Mouse (Mus musculus) limb, embryonic 10.5 days (tissue): ENCODE measurements around the gene Ptpn6. TPM values are rescaled to one million over a fixed set of nuclear protein-coding genes. Genes with fewer than 3 reads are reported as not detected.

ENCODE experiments used
- DNase-seq: peaks from one replicate; pipeline ENCODE4 v3.0.0-alpha.2; 2017; ENCODE audit warnings: low spot score
- H3K27ac ChIP-seq: fragments of 300-500 bp; sonication (generic); 2 replicates; pipeline ENCODE4 v1.5.1; 2016; ENCODE audit warnings: mild to moderate bottlenecking
- H3K27me3 ChIP-seq: fragments of 300-500 bp; sonication (generic); 2 replicates; pipeline ENCODE4 v1.6.1; 2016; ENCODE audit warnings: low read depth, mild to moderate bottlenecking; ENCODE audit not compliant: poor library complexity, severe bottlenecking
- H3K36me3 ChIP-seq: fragments of 300-500 bp; sonication (generic); 2 replicates; pipeline ENCODE4 v1.6.1; 2016; ENCODE audit warnings: mild to moderate bottlenecking, moderate library complexity
- H3K4me1 ChIP-seq: fragments of 300-500 bp; sonication (generic); 2 replicates; pipeline ENCODE4 v1.6.1; 2016
- H3K4me3 ChIP-seq: fragments of 300-500 bp; sonication (generic); 2 replicates; pipeline ENCODE4 v1.5.1; 2016; ENCODE audit warnings: mild to moderate bottlenecking, moderate library complexity
- H3K9me3 ChIP-seq: fragments of 300-500 bp; sonication (generic); replicated peaks from 2 replicates; pipeline ENCODE4 v1.6.1; 2016; ENCODE audit warnings: mild to moderate bottlenecking
- WGBS: fragments of 180-500 bp; shearing (Covaris S2); methylation state at CpG from one replicate; pipeline ENCODE4 v1.1.7; 2016; 5-methylcytosine and 5-hydroxymethylcytosine counted together
- polyA plus RNA-seq: library from polyadenylated mRNA; unstranded; fragments of >200 nt; fragmentation: Nextera tagmentation; extraction: Ambion mirVana; gene quantifications from 2 replicates; pipeline ENCODE4 v1.2.1, GENCODE M21; 2016

Gene Ptpn6
- polyA plus RNA-seq, 1 experiment from 2014 or later = 7.6 TPM

DNA sequence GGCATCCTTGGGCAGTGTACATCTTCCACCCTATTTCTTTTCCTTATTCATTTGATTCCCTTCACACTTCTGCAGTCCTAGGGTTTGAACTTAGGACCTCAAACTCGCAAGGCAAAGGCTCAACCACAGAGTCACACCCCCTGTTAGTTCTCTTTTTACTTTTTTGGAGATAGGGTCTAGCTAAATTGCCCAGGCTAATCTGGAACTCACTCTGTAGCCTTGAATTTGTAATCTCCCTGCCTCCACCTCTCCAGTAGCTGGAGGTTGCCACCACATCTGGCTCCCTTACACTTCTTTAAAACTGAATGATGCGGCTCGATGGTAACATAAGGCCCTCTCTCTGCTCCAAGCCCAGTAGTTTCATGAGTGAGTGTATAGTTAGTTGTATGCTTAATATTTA is 4.1 kb downstream of the Ptpn6 start:
- DNase-seq = no peak
- Histone ChIP-seq H3K4me1 (peaks cover 28% of the 10 kb centered on the region), H3K27me3 (no peaks in the 10 kb centered on the region), H3K4me3 (no peak overlapping the region), H3K36me3 (peaks cover 12% of the 10 kb centered on the region), H3K9me3 (no peaks in the 10 kb centered on the region), H3K27ac (no peak overlapping the region)
- WGBS = 92% methylated on average over 3 of the region's 3 CpGs

DNA sequence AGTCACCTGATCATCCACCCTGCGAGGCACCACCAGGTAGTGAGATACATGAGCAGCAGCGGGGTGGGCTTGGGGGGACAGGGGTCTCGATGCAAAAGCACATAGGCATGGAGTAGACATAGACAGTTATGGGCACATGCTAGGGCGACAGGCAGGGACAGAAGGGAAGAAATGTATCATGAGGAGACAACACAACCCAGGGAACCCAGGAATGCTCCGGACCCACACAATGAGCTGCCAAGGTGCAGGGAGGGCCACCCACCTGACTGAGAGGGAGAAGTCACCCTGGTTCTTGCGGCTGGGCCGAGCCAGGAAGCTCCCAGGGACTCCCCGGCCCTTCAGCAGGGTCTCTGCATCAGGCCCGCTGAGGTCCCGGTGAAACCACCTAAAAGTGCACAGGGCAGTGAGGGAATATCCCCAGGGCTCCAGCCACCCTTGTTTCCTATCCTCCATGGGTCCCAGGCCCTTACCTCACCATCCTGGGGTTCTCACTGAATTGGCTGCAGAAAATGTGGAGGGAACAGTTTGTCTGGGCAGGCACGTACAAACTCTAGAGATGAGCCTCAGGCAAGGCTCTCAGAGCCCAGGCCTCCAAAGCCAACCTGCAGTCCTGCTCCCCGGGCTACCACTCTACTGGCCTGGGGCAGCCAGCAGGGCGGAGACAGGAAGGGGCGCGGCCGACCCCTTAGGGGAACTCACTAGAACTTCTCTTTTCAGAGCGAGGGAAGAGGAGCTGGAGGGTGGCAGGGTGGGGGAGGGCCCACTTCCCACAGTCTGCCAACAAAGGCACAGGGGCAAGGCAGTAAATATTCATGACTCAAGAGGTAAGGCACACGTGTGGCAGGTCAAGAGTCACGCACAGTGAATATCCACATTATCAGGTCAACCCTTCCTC is 5.8 kb downstream of the Ptpn6 start:
- no peaks in the 10 kb centered on the region for H3K27me3 ChIP-seq
- 51% methylated on average over 19 of the region's 19 CpGs for WGBS
- DNase-seq = no peak
- no peaks in the 10 kb centered on the region for H3K9me3 ChIP-seq
- H3K36me3 ChIP-seq = no peaks in the 10 kb centered on the region
- H3K4me1 ChIP-seq = peaks cover 14% of the 10 kb centered on the region
- H3K27ac ChIP-seq = peak overlapping the region; percentile 78
- peak overlapping the region; percentile 28 for H3K4me3 ChIP-seq

GRCm38 (mm10) chr6:124731038-124731437 is 7.5 kb downstream of the Ptpn6 start:
- Histone ChIP-seq H3K4me1 (peaks cover 14% of the 10 kb centered on the region), H3K27me3 (no peaks in the 10 kb centered on the region), H3K9me3 (no peaks in the 10 kb centered on the region), H3K27ac (no peak overlapping the region), H3K36me3 (no peaks in the 10 kb centered on the region), H3K4me3 (no peak overlapping the region)
- 89% methylated on average over 7 of the region's 7 CpGs for WGBS
- no peak for DNase-seq

DNA sequence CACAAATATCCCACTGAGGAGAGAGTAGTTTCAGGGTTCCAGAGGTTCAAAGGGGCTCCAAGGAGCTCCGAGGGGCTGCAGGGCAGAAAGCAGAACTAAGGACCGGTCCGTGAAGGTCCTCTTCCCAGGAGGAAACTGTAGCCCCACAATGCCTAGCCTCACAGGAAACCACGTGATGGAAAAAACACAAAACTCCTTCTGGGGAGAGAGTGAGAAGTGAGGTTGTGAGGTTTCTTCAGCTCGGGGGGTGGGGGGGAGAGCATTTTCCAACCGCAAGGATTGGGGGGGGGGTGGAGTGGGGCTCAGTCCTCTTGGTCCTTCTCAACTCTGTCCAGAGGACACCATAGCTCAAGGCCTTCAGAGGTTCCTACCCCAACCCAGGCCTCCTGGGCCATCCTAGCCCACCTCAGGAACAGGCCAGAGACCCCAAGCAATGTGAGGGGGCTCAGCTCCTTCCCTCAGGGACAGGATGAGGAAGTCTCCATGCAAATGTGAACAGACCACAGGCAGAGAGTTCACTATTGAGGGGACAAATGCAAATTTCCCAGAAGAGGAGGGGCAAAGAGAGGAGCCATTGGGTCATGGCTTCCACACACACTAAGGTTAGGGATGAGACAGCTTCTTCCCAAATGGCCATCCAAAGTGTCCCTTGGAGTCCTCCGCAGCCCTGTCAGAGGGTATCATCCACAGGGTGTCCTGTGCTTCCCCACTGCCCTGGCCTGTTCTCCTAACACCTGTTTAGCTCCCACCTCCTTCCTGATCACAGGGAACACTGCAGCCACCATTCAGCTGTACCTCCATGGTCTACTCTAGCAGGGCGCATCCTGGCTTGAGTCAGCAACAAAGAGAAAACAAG is 8.4 kb downstream of the Ptpn6 start:
- no peak for DNase-seq
- no peaks in the 10 kb centered on the region for H3K9me3 ChIP-seq
- H3K27me3 ChIP-seq = no peaks in the 10 kb centered on the region
- WGBS = 88% methylated on average over 8 of the region's 8 CpGs
- no peaks in the 10 kb centered on the region for H3K36me3 ChIP-seq
- H3K27ac ChIP-seq = no peak overlapping the region
- H3K4me1 ChIP-seq = peaks cover 14% of the 10 kb centered on the region
- no peak overlapping the region for H3K4me3 ChIP-seq

DNA sequence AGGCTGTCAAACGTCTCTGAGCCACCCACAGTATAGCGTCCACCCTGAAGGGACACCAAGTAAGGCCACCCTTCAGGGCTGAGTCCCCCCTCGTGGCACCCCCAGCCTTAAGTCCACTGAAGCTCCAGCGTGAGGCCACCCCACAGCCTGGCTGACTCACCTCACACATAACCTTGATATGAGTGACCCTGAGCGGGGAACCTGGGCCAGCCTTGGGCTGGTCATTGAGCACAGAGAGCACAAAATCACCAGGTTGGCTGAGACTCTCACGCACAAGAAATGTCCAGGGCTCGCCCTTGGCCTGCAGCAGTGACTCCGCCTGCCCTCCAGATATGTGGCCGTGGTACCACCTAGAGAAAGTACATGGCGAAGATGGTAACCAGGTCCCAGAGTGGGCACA is 9.9 kb downstream of the Ptpn6 start:
- Histone ChIP-seq H3K27me3 (no peaks in the 10 kb centered on the region), H3K36me3 (no peaks in the 10 kb centered on the region), H3K4me1 (peaks cover 14% of the 10 kb centered on the region), H3K9me3 (no peaks in the 10 kb centered on the region), H3K4me3 (no peak overlapping the region), H3K27ac (no peak overlapping the region)
- no peak for DNase-seq
- 89% methylated on average over 10 of the region's 10 CpGs for WGBS

DNA sequence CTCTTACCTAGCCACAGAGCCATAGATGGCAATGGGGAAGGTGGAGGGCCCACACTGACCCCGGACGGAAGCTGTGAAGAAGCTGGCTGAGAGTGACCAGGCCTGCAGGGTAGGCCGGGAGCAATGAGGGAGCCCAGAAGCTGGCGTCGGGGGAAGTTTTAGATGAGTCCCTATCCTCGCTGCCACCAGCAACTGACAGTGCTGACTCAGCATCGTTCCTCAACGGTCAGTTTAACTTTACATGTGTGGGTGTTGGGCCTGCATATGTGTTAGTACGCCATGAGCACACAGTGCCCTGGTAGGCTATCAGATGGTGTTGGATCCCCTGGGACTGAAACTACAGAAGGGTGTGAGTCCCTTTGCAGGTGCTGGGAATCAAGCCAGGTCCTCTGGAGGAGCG is 14.0 kb downstream of the Ptpn6 start:
- Histone ChIP-seq H3K4me3 (no peak overlapping the region), H3K9me3 (no peaks in the 10 kb centered on the region), H3K4me1 (peaks cover 17% of the 10 kb centered on the region; the same call in 1 of the 2 replicates), H3K36me3 (no peaks in the 10 kb centered on the region), H3K27ac (no peak overlapping the region), H3K27me3 (no peaks in the 10 kb centered on the region)
- no peak for DNase-seq
- WGBS = 90% methylated on average over 10 of the region's 10 CpGs

GRCm38 (mm10) chr6:124723541-124723940 is 15.0 kb downstream of the Ptpn6 start:
- WGBS = 77% methylated on average over 8 of the region's 8 CpGs
- no peak overlapping the region for H3K27ac ChIP-seq

GRCm38 (mm10) chr6:124722876-124723473 is 15.5 kb downstream of the Ptpn6 start:
- no peak overlapping the region for H3K4me3 ChIP-seq
- peaks cover under 1% of the 10 kb centered on the region for H3K36me3 ChIP-seq
- no peak overlapping the region for H3K27ac ChIP-seq
- WGBS = 88% methylated on average over 6 of the region's 6 CpGs
- no peaks in the 10 kb centered on the region for H3K27me3 ChIP-seq
- no peak for DNase-seq
- H3K4me1 ChIP-seq = peaks cover 22% of the 10 kb centered on the region
- H3K9me3 ChIP-seq = no peaks in the 10 kb centered on the region

More at GRCm38 (mm10) chr6:124723541-124723940, 15.0 kb downstream of the Ptpn6 start:
- Histone ChIP-seq H3K9me3 (no peaks in the 10 kb centered on the region), H3K4me3 (no peak overlapping the region), H3K36me3 (no peaks in the 10 kb centered on the region), H3K4me1 (peaks cover 22% of the 10 kb centered on the region), H3K27me3 (no peaks in the 10 kb centered on the region)
- DNase-seq = no peak

DNA sequence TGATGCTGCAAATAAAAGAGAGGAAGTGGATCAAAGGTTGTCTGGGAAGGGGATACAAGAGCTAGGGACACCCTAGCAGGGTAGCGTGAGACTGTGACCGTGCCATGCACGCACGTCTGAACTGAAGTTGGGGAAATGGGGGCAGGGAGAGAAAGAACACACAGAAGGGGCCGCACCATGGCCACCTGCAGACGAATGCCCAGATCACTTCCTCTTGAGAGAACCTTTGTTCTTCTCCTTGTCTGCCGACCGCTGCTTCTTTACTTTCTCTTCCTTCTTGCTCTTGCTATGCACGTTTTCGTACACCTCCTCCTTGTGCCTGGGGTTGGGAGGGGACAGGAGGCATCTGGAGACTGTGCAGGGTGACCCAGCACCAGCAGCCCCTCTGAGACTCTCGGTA is 17.6 kb downstream of the Ptpn6 start:
- H3K4me1 ChIP-seq = peaks cover 22% of the 10 kb centered on the region
- no peak for DNase-seq
- H3K27me3 ChIP-seq = no peaks in the 10 kb centered on the region
- H3K27ac ChIP-seq = 0 out of 2 replicates have a peak overlapping the region, but pooled peaks have one; percentile 51
- no peak overlapping the region for H3K4me3 ChIP-seq
- peaks cover 21% of the 10 kb centered on the region for H3K36me3 ChIP-seq
- 78% methylated on average over 11 of the region's 11 CpGs for WGBS
- H3K9me3 ChIP-seq = no peaks in the 10 kb centered on the region

GRCm38 (mm10) chr6:124719354-124719978 is 19.0 kb downstream of the Ptpn6 start:
- Histone ChIP-seq H3K4me3 (peak overlapping the region; percentile 10; the same call in 1 of the 2 replicates), H3K36me3 (peaks cover 36% of the 10 kb centered on the region), H3K27ac (peak overlapping the region; percentile 61), H3K27me3 (no peaks in the 10 kb centered on the region), H3K9me3 (no peaks in the 10 kb centered on the region), H3K4me1 (peaks cover 22% of the 10 kb centered on the region)
- 67% methylated on average over 7 of the region's 7 CpGs for WGBS
- DNase-seq = no peak

DNA sequence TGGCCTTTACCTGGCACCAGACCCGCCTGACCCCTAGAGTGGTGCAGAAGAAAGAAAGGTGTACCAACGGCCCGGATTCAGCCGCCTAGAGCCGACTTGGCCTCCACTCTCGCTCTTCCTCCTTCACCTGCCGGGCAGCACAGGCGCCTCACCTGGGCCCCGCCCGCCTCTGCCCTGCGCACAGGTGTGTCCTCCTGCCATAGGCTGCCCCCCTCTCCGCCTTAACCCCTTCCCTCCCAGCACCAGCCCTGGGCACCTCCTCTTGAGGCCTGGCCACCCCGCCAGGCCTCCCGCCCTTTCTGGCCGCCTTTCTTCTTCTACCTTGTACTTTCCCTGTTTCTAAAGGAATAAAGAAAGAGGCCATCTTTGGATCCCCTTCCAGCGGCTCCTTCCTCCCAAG is 19.8 kb downstream of the Ptpn6 start:
- Histone ChIP-seq H3K4me3 (peak overlapping the region; percentile 10), H3K27ac (peak overlapping the region; percentile 61), H3K36me3 (peaks cover 43% of the 10 kb centered on the region), H3K27me3 (no peaks in the 10 kb centered on the region), H3K9me3 (no peaks in the 10 kb centered on the region), H3K4me1 (peaks cover 28% of the 10 kb centered on the region)
- no peak for DNase-seq
- 51% methylated on average over 16 of the region's 16 CpGs for WGBS

DNA sequence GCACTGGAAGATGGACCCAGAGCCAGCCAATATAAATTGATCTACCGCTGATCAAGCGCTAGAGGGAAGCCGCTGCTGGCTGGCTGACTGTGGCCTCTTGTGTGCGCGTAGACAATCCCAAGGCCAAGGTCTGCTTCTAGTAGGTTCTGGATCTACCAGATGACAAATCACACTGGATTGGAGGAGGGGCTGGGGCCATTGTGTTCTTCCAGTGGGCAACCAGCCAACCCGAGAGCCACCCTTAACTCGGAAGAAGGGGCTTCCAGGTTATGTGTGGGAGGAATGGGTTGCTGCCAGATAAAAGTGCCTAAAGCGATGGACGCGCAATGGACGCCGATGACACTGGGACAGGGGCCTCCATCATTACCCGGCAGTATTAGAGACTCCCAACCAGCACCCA is 20.5 kb downstream of the Ptpn6 start:
- Histone ChIP-seq H3K9me3 (no peaks in the 10 kb centered on the region), H3K27me3 (no peaks in the 10 kb centered on the region), H3K27ac (no peak overlapping the region), H3K4me1 (peaks cover 35% of the 10 kb centered on the region), H3K4me3 (0 out of 2 replicates have a peak overlapping the region, but pooled peaks have one; percentile 10), H3K36me3 (peaks cover 48% of the 10 kb centered on the region)
- DNase-seq = no peak
- 73% methylated on average over 13 of the region's 13 CpGs for whole genome bisulfite sequencing
